Mouse (Mus musculus) central nervous system, embryonic 14 days (tissue): Measurements from ENCODE around the gene Prlhr. TPM values are rescaled to one million over a fixed set of nuclear protein-coding genes. Genes with fewer than 3 reads are reported as not detected.

Experiments
- polyA plus RNA-seq: library from polyadenylated mRNA; depleted of rRNA; stranded (reverse); fragments of >200 nt; gene quantifications from 2 replicates; pipeline ENCODE4 v1.2.3, GENCODE M21; 2012; rRNA removed

Prlhr gene
- 0.59 and 0.65 TPM in 2 replicates for polyA plus RNA-seq

GRCm38 (mm10) chr19:60468254-60468762 is at the start of gene Prlhr:
TSS of gene Prlhr (minus strand) at chr19:60468304.

Other genes starting within 250 kb of the Prlhr start
- 35.3 TPM in 2 replicates for gene Fam204a, start 241.6 kb downstream of the Prlhr start, polyA plus RNA-seq
- 23.2 and 24.5 TPM in 2 replicates for gene Cacul1, start 112.7 kb upstream of the Prlhr start, polyA plus RNA-seq